Mouse (Mus musculus) myocyte (in vitro differentiated cells): ENCODE data around the gene Asb2.

Experiments used
- E2F4 ChIP-seq: IDR thresholded peaks from one replicate; pipeline ENCODE4 v1.6.1; 2011; ENCODE audit warnings: mild to moderate bottlenecking, control low read depth, moderate library complexity; ENCODE audit not compliant: insufficient read depth
- SRF ChIP-seq: IDR thresholded peaks from one replicate; pipeline ENCODE4 v1.6.1; 2011; ENCODE audit warnings: low read depth; ENCODE audit not compliant: control insufficient read depth, insufficient read length
- USF1 ChIP-seq: IDR thresholded peaks from one replicate; pipeline ENCODE4 v1.6.1; 2011; ENCODE audit warnings: low read depth, mild to moderate bottlenecking, control low read depth, moderate library complexity

DNA sequence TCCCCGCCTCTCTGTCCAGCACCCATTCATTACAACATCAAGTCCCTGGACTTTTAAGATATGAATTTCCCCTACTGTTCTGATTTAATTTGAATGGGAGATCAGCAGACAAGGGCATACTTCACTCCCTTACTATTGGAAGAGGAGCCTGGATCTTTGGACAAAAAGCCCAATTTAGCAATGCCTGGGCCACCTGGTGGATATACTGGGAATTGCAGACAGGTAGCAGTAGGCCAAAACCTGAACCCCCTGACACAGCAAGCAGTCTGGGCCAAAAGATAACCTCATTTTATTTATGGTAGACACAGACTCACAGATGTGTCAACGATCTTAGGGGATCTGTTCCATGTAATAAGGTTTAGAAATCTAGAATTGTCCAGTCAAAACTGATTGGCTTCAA, 54.2 kb downstream of the Asb2 start:
- TF ChIP-seq E2F4, result no peak
- TF ChIP-seq SRF, result no peak
- TF ChIP-seq USF1, result no peak
